Mouse (Mus musculus) splenic B cell, adult 2 months (primary cell): ENCODE measurements around the gene Uqcr10.
"Not testable (repeated sequence)": the region's sequence is repeated elsewhere in the genome, so short reads cannot be mapped to it uniquely, and the experiment has no call there.

Source experiments
- DNase-seq: peaks from one replicate; pipeline ENCODE4 v3.0.0-alpha.2; 2011; ENCODE audit warnings: low read depth, low spot score
- H3K27me3 ChIP-seq: 2 replicates; pipeline ENCODE4 v1.6.1; 2012; ENCODE audit warnings: mild to moderate bottlenecking, low read length, moderate library complexity, mixed read lengths; ENCODE audit not compliant: control insufficient read depth, poor library complexity, insufficient read depth, severe bottlenecking
- H3K36me3 ChIP-seq: 2 replicates; pipeline ENCODE4 v1.6.1; 2012; ENCODE audit warnings: mild to moderate bottlenecking, low read length, moderate library complexity, mixed read lengths; ENCODE audit not compliant: control insufficient read depth, poor library complexity, insufficient read depth, severe bottlenecking

The Uqcr10 gene

DNA sequence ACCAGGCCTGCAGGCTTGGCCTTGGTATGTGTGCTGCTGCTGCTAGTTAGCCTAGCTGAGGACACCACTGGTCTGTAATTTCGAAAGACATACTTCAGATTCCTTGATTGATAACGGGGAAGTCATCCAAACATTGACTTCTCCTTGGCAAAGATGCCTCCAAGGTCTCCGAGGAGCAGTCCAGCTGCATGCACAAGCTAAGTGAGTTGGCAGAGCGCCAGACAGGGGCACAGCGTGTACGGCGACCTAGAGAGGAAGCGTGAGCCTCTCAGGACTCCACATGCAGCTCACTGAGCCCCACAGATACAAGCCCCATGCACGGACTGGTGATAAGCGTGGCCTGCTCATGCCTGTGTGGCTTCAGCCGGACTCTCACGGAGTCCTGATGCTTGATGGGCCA is 25.5 kb upstream of the Uqcr10 start:
- Histone ChIP-seq H3K27me3 (no peaks in the 10 kb centered on the region), H3K36me3 (peaks cover 5% of the 10 kb centered on the region)
- DNase-seq = no peak

DNA sequence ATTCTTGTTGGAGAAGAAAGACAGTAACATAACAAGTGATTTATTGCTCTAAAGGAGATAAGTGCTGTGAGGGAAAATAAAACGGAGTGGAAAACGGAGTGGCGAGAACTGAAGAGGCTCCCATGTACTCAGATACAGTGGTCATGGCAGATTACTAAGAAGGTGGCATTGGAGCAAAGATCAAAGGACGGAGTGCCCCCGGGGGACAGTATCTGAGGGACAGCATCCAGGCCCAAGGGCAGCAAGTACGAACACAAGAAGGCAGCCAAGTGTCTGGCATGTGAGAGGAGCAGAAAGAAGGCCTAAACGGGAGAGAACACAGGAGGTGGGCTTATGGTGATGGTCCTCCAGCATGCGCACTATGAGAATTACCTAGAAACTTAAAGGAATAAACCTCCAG is 17.6 kb upstream of the Uqcr10 start:
- no peak for DNase-seq
- Histone ChIP-seq H3K36me3 (peaks cover 5% of the 10 kb centered on the region), H3K27me3 (no peaks in the 10 kb centered on the region)

DNA sequence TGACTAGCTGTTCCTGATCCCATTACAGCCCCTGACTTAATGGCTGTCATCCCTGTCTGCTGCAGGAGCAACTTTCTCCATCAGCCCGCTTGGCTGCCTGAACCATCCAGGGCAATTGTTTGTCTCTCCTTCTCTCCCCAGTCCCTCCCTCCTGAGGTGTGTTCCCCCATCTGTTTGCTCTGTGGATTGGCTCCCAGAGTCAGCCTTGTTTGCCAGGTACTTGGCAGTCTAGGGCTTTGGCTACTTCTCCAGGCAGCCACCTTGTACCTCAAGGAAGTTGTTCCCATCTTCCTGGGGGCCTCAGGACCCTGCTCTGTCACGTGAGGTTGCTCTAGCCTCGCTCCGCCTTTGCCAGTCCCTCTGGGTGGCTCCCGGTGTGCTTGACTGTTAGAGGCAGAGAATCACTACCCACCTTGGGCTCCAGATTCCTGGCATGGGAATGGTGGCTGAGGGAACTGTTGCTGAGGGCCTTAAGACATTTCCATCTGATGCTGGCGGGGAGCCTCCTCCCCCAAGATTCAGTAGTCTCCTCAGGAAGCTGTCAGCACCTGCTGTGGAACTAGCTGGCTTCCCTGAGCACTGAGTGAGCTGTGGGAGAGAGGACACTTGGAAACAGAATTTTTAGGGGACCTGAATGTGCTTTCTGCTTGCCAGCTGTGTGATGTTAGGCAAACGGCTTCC is 16.9 kb upstream of the Uqcr10 start:
- H3K36me3 ChIP-seq = peaks cover 5% of the 10 kb centered on the region
- H3K27me3 ChIP-seq = no peaks in the 10 kb centered on the region
- DNase-seq = no peak

GRCm38 (mm10) chr11:4720393-4720792 is 16.3 kb upstream of the Uqcr10 start:
- Histone ChIP-seq H3K27me3 (no peaks in the 10 kb centered on the region), H3K36me3 (peaks cover 5% of the 10 kb centered on the region)
- no peak for DNase-seq

- no peaks in the 10 kb centered on the region for H3K27me3 ChIP-seq
- no peak for DNase-seq
- peaks cover 5% of the 10 kb centered on the region for H3K36me3 ChIP-seq
Measured at GRCm38 (mm10) chr11:4719961-4720360, 15.8 kb upstream of the Uqcr10 start.

GRCm38 (mm10) chr11:4718548-4718947 is 14.4 kb upstream of the Uqcr10 start:
- H3K27me3 ChIP-seq = no peaks in the 10 kb centered on the region
- DNase-seq = no peak
- H3K36me3 ChIP-seq = peaks cover 5% of the 10 kb centered on the region

DNA sequence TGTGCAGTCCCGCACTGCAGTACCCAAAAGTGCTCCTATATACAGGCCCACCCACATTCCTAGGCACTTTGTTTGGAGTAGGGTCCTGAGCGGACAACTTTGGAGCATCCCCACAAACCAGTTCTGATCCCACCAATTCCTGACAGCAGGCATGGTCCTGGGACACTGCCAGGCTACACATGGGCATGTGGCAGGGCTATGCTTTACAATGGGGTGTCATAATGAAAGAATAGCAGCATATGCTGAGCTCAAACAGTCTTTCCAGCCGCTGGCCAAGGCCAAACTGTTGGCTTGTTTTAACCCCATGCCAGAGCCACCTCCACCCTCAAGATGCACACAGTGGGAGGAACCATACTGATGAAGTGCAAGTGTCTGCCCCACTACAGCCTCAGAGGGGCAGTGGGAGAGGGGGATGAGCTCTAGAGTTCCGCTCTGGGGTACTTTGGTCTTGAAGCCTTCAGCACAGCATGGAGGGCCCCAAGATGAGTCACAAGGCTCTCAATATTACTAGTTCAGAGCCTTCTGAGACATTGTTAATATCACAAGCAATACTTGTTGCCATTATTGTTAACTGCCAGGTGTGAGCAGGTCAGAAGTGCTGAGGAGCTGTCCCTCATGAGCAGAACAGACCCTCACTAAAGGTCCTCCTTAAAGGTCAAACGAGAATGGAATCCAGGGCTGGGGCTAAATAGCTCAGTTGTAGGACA is 12.5 kb upstream of the Uqcr10 start:
- no peak for DNase-seq

GRCm38 (mm10) chr11:4715596-4715995 is 11.5 kb upstream of the Uqcr10 start:
- Histone ChIP-seq H3K27me3 (no peaks in the 10 kb centered on the region), H3K36me3 (no peaks in the 10 kb centered on the region; the same call in 1 of the 2 replicates)
- no peak for DNase-seq

More for the DNA sequence above, 12.5 kb upstream of the Uqcr10 start:
- Histone ChIP-seq H3K27me3 (no peaks in the 10 kb centered on the region), H3K36me3 (no peaks in the 10 kb centered on the region; the same call in 1 of the 2 replicates)

GRCm38 (mm10) chr11:4714727-4715126 is 10.6 kb upstream of the Uqcr10 start:
- H3K27me3 ChIP-seq = no peaks in the 10 kb centered on the region
- DNase-seq = peak; percentile 44
- H3K36me3 ChIP-seq = no peaks in the 10 kb centered on the region; the same call in 1 of the 2 replicates

- Histone ChIP-seq H3K27me3 (no peaks in the 10 kb centered on the region), H3K36me3 (no peaks in the 10 kb centered on the region; the same call in 1 of the 2 replicates)
- DNase-seq = no peak
Measured at GRCm38 (mm10) chr11:4712822-4713221, 8.7 kb upstream of the Uqcr10 start.

- not testable (repeated sequence) for DNase-seq, H3K36me3 ChIP-seq, H3K27me3 ChIP-seq
Measured at GRCm38 (mm10) chr11:4710188-4710587, 6.0 kb upstream of the Uqcr10 start.

DNA sequence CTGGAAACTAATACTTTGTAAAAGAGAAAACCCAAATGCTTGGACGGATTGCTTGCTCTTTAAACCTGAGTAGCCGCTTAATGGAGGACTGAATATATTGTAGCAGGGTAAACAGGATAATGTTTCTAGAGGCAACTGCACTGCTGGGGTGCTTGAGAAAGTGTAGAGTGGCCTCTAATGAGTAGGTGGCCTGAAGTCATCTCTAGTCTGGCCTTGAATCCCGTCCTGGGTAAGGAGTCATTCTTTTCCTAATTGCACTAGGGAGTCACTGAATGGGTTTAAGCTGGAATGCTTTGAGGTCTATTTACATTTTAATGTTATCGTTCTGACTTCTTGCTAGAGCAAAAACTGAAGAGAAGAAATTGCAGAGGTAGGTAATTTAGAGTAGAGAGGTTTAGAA is 1.0 kb upstream of the Uqcr10 start:
- no peaks in the 10 kb centered on the region for H3K27me3 ChIP-seq
- DNase-seq = no peak
- H3K36me3 ChIP-seq = no peaks in the 10 kb centered on the region

DNA sequence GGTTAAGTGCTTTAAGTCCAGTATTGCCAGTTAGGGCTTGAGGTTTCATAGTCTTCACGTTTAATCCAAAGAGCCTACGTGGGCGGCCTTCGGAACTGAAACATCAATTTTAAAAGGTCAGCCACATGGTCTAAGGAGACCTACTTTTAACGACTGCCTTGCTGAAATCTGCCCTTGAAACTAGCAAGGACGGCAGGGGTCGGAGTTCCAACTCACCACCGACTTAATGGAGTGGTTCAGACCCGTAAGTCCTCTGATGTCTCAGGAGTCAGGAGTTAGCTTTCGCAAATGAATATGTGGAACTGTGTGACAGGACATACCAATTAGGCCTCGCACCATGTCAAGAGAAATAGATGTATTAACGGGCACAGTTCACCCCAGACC is 462 bp downstream of the Uqcr10 start:
- Histone ChIP-seq H3K36me3 (no peaks in the 10 kb centered on the region), H3K27me3 (no peaks in the 10 kb centered on the region)
- DNase-seq = no peak

- DNase-seq = no peak
- H3K27me3 ChIP-seq = no peaks in the 10 kb centered on the region
- H3K36me3 ChIP-seq = no peaks in the 10 kb centered on the region
Measured at GRCm38 (mm10) chr11:4700726-4701125, 3.4 kb downstream of the Uqcr10 start.

- no peaks in the 10 kb centered on the region for H3K36me3 ChIP-seq
- H3K27me3 ChIP-seq = no peaks in the 10 kb centered on the region
- no peak for DNase-seq
Measured at GRCm38 (mm10) chr11:4697043-4697983, 6.8 kb downstream of the Uqcr10 start.
